In the genomic region with DNA sequence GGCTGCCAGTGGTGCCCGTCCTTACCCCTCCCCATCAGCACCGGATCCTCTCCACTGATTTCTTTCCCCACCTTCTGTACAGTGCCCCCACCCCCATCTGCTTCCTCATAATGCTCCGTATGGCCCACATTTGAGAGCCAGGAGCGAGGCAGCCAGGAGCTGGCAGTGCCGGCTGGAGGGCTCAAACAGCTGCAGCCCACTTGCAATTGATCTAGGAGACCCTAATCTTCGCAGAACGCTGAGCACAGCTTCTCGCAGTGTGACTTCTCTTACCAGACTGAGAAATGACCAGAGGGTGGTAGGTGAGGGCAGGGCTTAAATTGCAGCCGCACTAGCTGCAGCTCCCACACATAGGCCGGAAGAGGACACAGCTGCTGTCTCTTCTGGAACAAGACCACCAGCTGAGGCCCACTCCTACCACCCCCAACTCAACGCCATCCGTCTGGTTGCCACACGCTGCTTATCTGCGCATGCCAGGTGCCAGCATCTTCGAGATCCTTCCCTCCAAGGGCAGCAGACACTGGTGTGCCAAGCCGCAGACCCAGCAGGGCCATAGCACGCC, we compare ENCODE assay signal across 10 mouse cellular contexts.
A peak's percentile ranks its signal among the peaks of the same experiment; 100 is the strongest.
DNase-seq lines count a peak whose midpoint lies in the region; ATAC-seq and TF ChIP-seq lines count a peak whose summit lies in the region.
"Had no signal": no experiment of that assay in that cellular context is flagged by ENCODE, and none has a peak within 500 bp of the region (broad histone marks: within the 10 kb centered on the region; RNA-seq: fewer than 3 reads in every experiment).

No protein-coding gene starts in this region.

- H3K36me3 ChIP-seq in hindbrain, embryonic 12.5 days: no peaks in the 10 kb centered on the region
- no peaks in the 10 kb centered on the region for H3K36me3 ChIP-seq in lung, postnatal 0 days (ENCODE audit: insufficient read depth, low read length)

- H3K4me3 ChIP-seq in hindbrain, embryonic 12.5 days: no peak overlapping the region
- H3K4me3 ChIP-seq in lung, postnatal 0 days (ENCODE audit: low read depth, low read length): no peak overlapping the region

- H3K4me2 ChIP-seq in hindbrain, embryonic 12.5 days (replicated peaks): no peak overlapping the region
- H3K4me2 ChIP-seq in lung, postnatal 0 days (replicated peaks; ENCODE audit: low read depth, low read length): no peak overlapping the region

- WGBS in hindbrain, embryonic 12.5 days: 32% methylated on average over 17 of the region's 17 CpGs
- 39% methylated on average over 17 of the region's 17 CpGs for WGBS in lung, postnatal 0 days

- H3K27me3 ChIP-seq in hindbrain, embryonic 12.5 days: peaks cover 7% of the 10 kb centered on the region
- no peaks in the 10 kb centered on the region for H3K27me3 ChIP-seq in lung, postnatal 0 days (replicated peaks; ENCODE audit: insufficient read depth, low read length)

- peak; percentile 23 for DNase-seq in cerebellum, adult 11 months
- no peak for DNase-seq in cerebellum, postnatal 36 days
- DNase-seq in brain, embryonic 14.5 days (ENCODE audit: low read depth): peak; percentile 86
- DNase-seq in lung, postnatal 4 days: no peak
- no peak for DNase-seq in spleen, postnatal 36 days (ENCODE audit: low spot score in 2 of 2)
- no peak for DNase-seq in lung, postnatal 0 days (ENCODE audit: low spot score)
- DNase-seq: heart, adult 11 months; lung, adult 18-20 months had no signal

- TF ChIP-seq CTCF in brain, embryonic 14.5 days (IDR thresholded peaks at IDR 0.05; ENCODE audit: borderline replicate concordance, extremely low read depth, insufficient read depth, insufficient read length): no peak
- no peak for TF ChIP-seq CTCF in lung, postnatal 0 days (IDR thresholded peaks at IDR 0.05)

- peaks cover 12% of the 10 kb centered on the region for H3K4me1 ChIP-seq in hindbrain, embryonic 12.5 days
- no peaks in the 10 kb centered on the region for H3K4me1 ChIP-seq in lung, postnatal 0 days (ENCODE audit: insufficient read depth, low read depth, low read length)

- no peak overlapping the region for H3K9ac ChIP-seq in hindbrain, embryonic 12.5 days
- H3K9ac ChIP-seq in lung, postnatal 0 days (replicated peaks; ENCODE audit: low read depth): no peak overlapping the region

- no peaks in the 10 kb centered on the region for H3K9me3 ChIP-seq in hindbrain, embryonic 12.5 days (replicated peaks)
- no peaks in the 10 kb centered on the region for H3K9me3 ChIP-seq in lung, postnatal 0 days (ENCODE audit: low read length)

- TF ChIP-seq EP300 in lung, postnatal 0 days (IDR thresholded peaks at IDR 0.05): no peak

- 0 out of 2 replicates have a peak overlapping the region, but pooled peaks have one; percentile 41 for H3K27ac ChIP-seq in hindbrain, embryonic 12.5 days
- H3K27ac ChIP-seq in lung, postnatal 0 days (ENCODE audit: low read length): no peak overlapping the region

- TF ChIP-seq POLR2A in brain, embryonic 14.5 days (IDR thresholded peaks at IDR 0.05; ENCODE audit: borderline replicate concordance, extremely low read depth, insufficient read depth, insufficient read length, poor library complexity, severe bottlenecking): no peak

- ATAC-seq in hindbrain, embryonic 12.5 days (ENCODE audit: low FRiP score): peak; percentile 61; the same call in 1 of the 2 replicates
- peak; percentile 71 for ATAC-seq in megakaryocyte-erythroid progenitor cell, adult 5-6 weeks (replicated peaks; ENCODE audit: low FRiP score, low TSS enrichment, poor library complexity, severe bottlenecking)
- no peak for ATAC-seq in lung, postnatal 0 days

Comparison
In these comparisons a context has a peak if more than half of its experiments do, and no peak if none do; other contexts are left out.
1. DNase-seq: peak in cerebellum, adult 11 months (single experiment) and brain, embryonic 14.5 days (single experiment); none in cerebellum, postnatal 36 days (0 of 2), lung, postnatal 4 days (0 of 2), spleen, postnatal 36 days (0 of 2) and lung, postnatal 0 days (single experiment).